Mouse (Mus musculus) embryo, embryonic 10 days (tissue): Measurements from ENCODE around the gene Gm10256.
"Not testable (repeated sequence)": the region's sequence is repeated elsewhere in the genome, so short reads cannot be mapped to it uniquely, and the experiment has no call there.

Source experiments
- DNase-seq: peaks from one replicate; pipeline ENCODE4 v3.0.0-alpha.2; 2015; ENCODE audit warnings: low spot score

The Gm10256 gene

GRCm38 (mm10) chrY:2830380-2830779 is at the start of gene Gm10256, which contains the start of gene Rbmy:
TSS of gene Gm10256 (plus strand) at chrY:2830699.
TSS of gene Rbmy (plus strand) at chrY:2830680.
- not testable (repeated sequence) for DNase-seq

DNA sequence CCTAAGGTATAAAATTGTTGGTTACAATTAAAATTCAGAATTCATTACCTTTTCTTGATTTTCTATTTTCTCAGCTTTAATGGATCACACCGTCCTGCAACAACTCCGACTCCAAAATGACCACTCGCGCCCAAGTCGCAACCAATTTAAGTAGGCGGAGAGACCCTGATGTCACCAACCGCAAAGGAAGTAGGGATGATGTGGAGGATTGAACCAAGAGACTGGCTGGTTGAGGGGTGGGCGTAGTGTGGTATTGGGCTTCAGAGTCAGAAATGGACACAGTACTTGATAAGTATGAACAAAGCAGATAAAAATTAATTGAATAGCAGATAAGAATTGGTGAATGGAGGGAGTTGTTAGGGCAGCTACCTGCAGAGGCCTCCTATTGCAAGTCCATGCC is 34.4 kb upstream of the Gm10256 start, which contains the start of gene Gm4064:
TSS of gene Gm4064 (minus strand) at position 101 of the 400 bp plus-strand sequence.
- DNase-seq: not testable (repeated sequence)

DNA sequence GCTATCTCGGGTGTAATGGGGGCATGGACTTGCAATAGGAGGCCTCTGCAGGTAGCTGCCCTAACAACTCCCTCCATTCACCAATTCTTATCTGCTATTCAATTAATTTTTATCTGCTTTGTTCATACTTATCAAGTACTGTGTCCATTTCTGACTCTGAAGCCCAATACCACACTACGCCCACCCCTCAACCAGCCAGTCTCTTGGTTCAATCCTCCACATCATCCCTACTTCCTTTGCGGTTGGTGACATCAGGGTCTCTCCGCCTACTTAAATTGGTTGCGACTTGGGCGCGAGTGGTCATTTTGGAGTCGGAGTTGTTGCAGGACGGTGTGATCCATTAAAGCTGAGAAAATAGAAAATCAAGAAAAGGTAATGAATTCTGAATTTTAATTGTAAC is 70.2 kb downstream of the Gm10256 start, which contains the start of gene Gm10352:
TSS of gene Gm10352 (plus strand) at position 301 of the 400 bp plus-strand sequence.
- not testable (repeated sequence) for DNase-seq
